Mouse (Mus musculus) sigmoid colon, adult 10 weeks (tissue): Measurements from ENCODE around the gene Vmn2r25. TPM values are rescaled to one million over a fixed set of nuclear protein-coding genes. Genes with fewer than 3 reads are reported as not detected.

Experiments used
- polyA plus RNA-seq: library from polyadenylated mRNA; stranded (reverse); fragments of 350-450 nt; fragmentation: Illumina TruSeq; extraction: RNeasy Lipid Tissue Mini Kit (QIAGEN cat#74804); gene quantifications from one replicate; pipeline ENCODE4 v1.2.3, GENCODE M21; 2014; ENCODE audit warnings: low read depth, low replicate concordance

Vmn2r25 gene
- not detected for polyA plus RNA-seq

DNA sequence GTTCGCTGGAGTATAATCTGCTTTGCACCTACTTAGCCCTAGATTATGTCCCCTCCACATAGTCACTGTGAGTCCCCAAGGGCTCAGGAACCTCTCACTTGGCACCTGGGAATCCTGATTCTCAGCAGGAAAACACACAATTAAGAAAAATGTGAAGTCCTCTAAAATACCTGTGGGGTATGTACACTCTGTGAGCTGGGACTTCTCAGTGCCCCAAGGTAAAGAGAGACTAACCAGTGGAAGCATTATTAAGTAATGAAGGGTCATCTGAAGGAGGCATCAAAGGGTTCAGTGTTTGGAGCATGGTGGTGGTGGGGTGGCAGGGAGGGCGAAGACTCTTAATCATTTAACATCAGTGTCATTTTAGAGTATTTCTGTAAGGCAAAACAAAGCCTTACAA lies at the start of gene Vmn2r25:
Gene Vmn2r25, minus strand, starts transcription at position 101 of the 400 bp plus-strand sequence.

DNA sequence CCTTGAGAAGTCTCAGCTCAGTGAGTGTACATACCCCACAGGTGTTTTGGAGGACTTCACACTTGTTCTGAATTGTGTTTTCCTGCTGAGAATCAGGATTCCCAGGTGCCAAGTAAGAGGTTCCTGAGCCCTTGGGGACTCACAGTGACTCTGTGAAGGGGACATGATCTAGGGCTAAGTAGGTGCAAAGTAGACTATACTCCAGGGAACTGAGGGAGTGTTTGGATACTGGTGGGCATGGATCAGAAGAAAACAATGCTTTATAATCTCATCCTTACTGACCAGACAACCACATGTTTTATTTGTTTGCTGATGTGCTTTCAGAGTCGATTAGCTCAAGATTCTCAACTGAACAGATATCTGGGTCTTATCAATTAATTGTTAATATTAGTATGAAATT lies 74.7 kb downstream of the Vmn2r25 start, which contains the start of gene Vmn2r24:
Gene Vmn2r24, plus strand, starts transcription at position 301 of the 400 bp plus-strand sequence.

Other genes with a start within 250 kb of the Vmn2r25 start
- gene Vmn2r22, start 202.7 kb downstream of the Vmn2r25 start, polyA plus RNA-seq: not detected
- not detected for gene Vmn2r23, start 150.8 kb downstream of the Vmn2r25 start, polyA plus RNA-seq
- gene Vmn2r24, start 74.6 kb downstream of the Vmn2r25 start, polyA plus RNA-seq: not detected
- 0.25 TPM for gene Vmn2r26, start 171.1 kb upstream of the Vmn2r25 start, polyA plus RNA-seq